ENCODE assay signal across 9 mouse cellular contexts in the genomic region with DNA sequence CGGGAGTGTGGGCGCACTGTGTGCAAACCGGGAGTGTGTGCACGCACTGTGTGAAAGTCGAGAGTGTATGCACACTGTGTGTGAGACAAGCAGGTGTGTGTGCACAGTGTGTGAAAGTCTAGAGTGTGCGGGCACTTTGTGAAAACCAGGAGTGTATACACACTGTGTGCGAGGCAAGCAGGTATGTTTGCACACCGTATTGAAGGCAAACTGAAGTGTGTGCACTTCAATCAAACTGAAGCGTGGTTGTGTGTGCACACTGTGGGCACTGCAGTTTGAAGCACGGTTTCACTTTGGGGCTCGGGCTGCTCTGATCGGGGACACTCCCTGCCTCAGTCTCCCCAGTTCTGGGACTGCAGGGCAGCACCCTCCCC. TPM values are rescaled to one million over a fixed set of nuclear protein-coding genes. Genes with fewer than 3 reads are reported as not detected.
DNase-seq lines count a peak whose midpoint lies in the region; ATAC-seq and TF ChIP-seq lines count a peak whose summit lies in the region.
"Had no signal": no experiment of that assay in that cellular context is flagged by ENCODE, and none has a peak within 500 bp of the region (broad histone marks: within the 10 kb centered on the region; RNA-seq: fewer than 3 reads in every experiment).

No protein-coding gene starts in this region.

- H3K9ac ChIP-seq in heart, embryonic 15.5 days, result 0 out of 2 replicates have a peak overlapping the region, but pooled peaks have one; percentile 32
- no peak overlapping the region for H3K9ac ChIP-seq in hindbrain, embryonic 11.5 days (ENCODE audit: low read depth, low read length)

- no peak for ATAC-seq in heart, embryonic 15.5 days (replicated peaks; ENCODE audit: insufficient number of reproducible peaks, insufficient read depth, low FRiP score, low read depth)
- no peak for ATAC-seq in G1E (ENCODE audit: extremely low read depth, insufficient number of reproducible peaks, low FRiP score, poor library complexity, severe bottlenecking)
- ATAC-seq in hindbrain, embryonic 11.5 days (ENCODE audit: low FRiP score), result no peak

- no peaks in the 10 kb centered on the region for H3K36me3 ChIP-seq in heart, embryonic 15.5 days
- H3K36me3 ChIP-seq in G1E (replicated peaks), result no peaks in the 10 kb centered on the region
- H3K36me3 ChIP-seq in hindbrain, embryonic 11.5 days (ENCODE audit: control insufficient read depth, insufficient read depth, low read length), result no peaks in the 10 kb centered on the region
- H3K36me3 ChIP-seq in midbrain, embryonic 10.5 days, result no peaks in the 10 kb centered on the region

- no peaks in the 10 kb centered on the region for H3K9me3 ChIP-seq in heart, embryonic 15.5 days (replicated peaks)
- peaks cover 63% of the 10 kb centered on the region for H3K9me3 ChIP-seq in G1E (replicated peaks)
- H3K9me3 ChIP-seq in hindbrain, embryonic 11.5 days (ENCODE audit: control insufficient read depth, low read length), result no peaks in the 10 kb centered on the region
- H3K9me3 ChIP-seq in midbrain, embryonic 10.5 days (replicated peaks), result no peaks in the 10 kb centered on the region

- intact Hi-C loops in heart, postnatal 36 days (cut with DNase I), result loop anchor here (2.0 kb wide), 1 partner anchor 30 kb away; no protein-coding TSS in a partner anchor

- H3K4me3 ChIP-seq in heart, embryonic 15.5 days, result peak overlapping the region; percentile 62
- peak overlapping the region; percentile 47; the same call in 1 of the 2 replicates for H3K4me3 ChIP-seq in G1E (ENCODE audit: low read depth, low read length)
- peak overlapping the region; percentile 63 for H3K4me3 ChIP-seq in hindbrain, embryonic 11.5 days (ENCODE audit: low read depth, low read length)
- peak overlapping the region; percentile 71 for H3K4me3 ChIP-seq in midbrain, embryonic 10.5 days

- no peak for TF ChIP-seq CTCF in G1E (IDR thresholded peaks at IDR 0.05; ENCODE audit: low read depth, low read length)

- WGBS in heart, embryonic 15.5 days, result 6% methylated on average over 12 of the region's 12 CpGs
- WGBS in hindbrain, embryonic 11.5 days, result 8% methylated on average over 12 of the region's 12 CpGs
- 7% methylated on average over 12 of the region's 12 CpGs for WGBS in midbrain, embryonic 10.5 days

- H3K4me2 ChIP-seq in heart, embryonic 15.5 days, result peak overlapping the region; percentile 97
- H3K4me2 ChIP-seq in hindbrain, embryonic 11.5 days (replicated peaks; ENCODE audit: low read depth, low read length), result peak overlapping the region; percentile 99

- no peak overlapping the region for H3K27ac ChIP-seq in heart, embryonic 15.5 days
- H3K27ac ChIP-seq in hindbrain, embryonic 11.5 days (ENCODE audit: low read depth, low read length), result no peak overlapping the region
- H3K27ac ChIP-seq in midbrain, embryonic 10.5 days (replicated peaks), result no peak overlapping the region

- peaks cover 51% of the 10 kb centered on the region for H3K4me1 ChIP-seq in heart, embryonic 15.5 days (replicated peaks)
- H3K4me1 ChIP-seq in G1E (ENCODE audit: insufficient read depth, low read depth, low read length), result no peaks in the 10 kb centered on the region; the same call in 1 of the 2 replicates
- H3K4me1 ChIP-seq in hindbrain, embryonic 11.5 days (replicated peaks; ENCODE audit: control insufficient read depth, insufficient read depth, low read length), result peaks cover 14% of the 10 kb centered on the region
- H3K4me1 ChIP-seq in midbrain, embryonic 10.5 days, result peaks cover 49% of the 10 kb centered on the region

- peaks cover 52% of the 10 kb centered on the region for H3K27me3 ChIP-seq in heart, embryonic 15.5 days
- H3K27me3 ChIP-seq in G1E (ENCODE audit: insufficient read depth, low read length), result no peaks in the 10 kb centered on the region; the same call in 1 of the 2 replicates
- H3K27me3 ChIP-seq in hindbrain, embryonic 11.5 days (ENCODE audit: control insufficient read depth, insufficient read depth, low read length), result peaks cover 48% of the 10 kb centered on the region
- peaks cover 76% of the 10 kb centered on the region for H3K27me3 ChIP-seq in midbrain, embryonic 10.5 days (ENCODE audit: low read depth, poor library complexity, severe bottlenecking)

- no peak for DNase-seq in heart, postnatal 36 days
- DNase-seq in G1E (ENCODE audit: low spot score), result no peak
- peak; percentile 35 for DNase-seq in hindbrain, embryonic 11.5 days (ENCODE audit: low spot score)
- no peak for DNase-seq in midbrain, embryonic 10.5 days (ENCODE audit: low spot score)
- DNase-seq in natural killer cell, adult 2 months (ENCODE audit: low spot score in 2 of 2), result no peak
- no peak for DNase-seq in testis, postnatal 14 days (ENCODE audit: low spot score)
- no peak for DNase-seq in urinary bladder, postnatal 4 days (ENCODE audit: low spot score in 2 of 2)

RNA-seq across cellular contexts. Expression of gene Tesc, which starts 1.5 kb away (rescaled TPM):
- polyA plus RNA-seq in heart, embryonic 15.5 days (2015; fragmentation: Nextera tagmentation; extraction: Ambion mirVana), result 10.1 and 11.0 TPM in 2 replicates
- total RNA-seq in heart, postnatal 36 days (2021), result 100 to 1,000 TPM; 218 to 224 TPM
- total RNA-seq in G1E (2014; fragmentation: Nextera tagmentation) (not detected in 2 replicates), G1E (2017) (not detected in 2 replicates)
- 0.20 TPM in 1 of 2 replicates, not detected in the other for polyA plus RNA-seq in G1E (2012)
- 0.63 and 1.4 TPM in 2 replicates for polyA plus RNA-seq in hindbrain, embryonic 11.5 days (2014; fragmentation: Nextera tagmentation; extraction: Ambion mirVana)
- polyA plus RNA-seq in midbrain, embryonic 10.5 days (2016; fragmentation: Nextera tagmentation; extraction: Ambion mirVana), result 0.82 and 0.90 TPM in 2 replicates
- total RNA-seq: MEL had no signal

RNA-seq across cellular contexts. Expression of gene Fbxo21, which starts 52.5 kb away (rescaled TPM):
- polyA plus RNA-seq in heart, embryonic 15.5 days (2015; fragmentation: Nextera tagmentation; extraction: Ambion mirVana), result 44.8 and 54.8 TPM in 2 replicates
- 10 to 100 TPM; 35.8 to 42.6 TPM for total RNA-seq in heart, postnatal 36 days (2021)
- total RNA-seq in G1E (2014; fragmentation: Nextera tagmentation) (7.5 and 9.4 TPM in 2 replicates), G1E (2017) (10.5 and 11.4 TPM in 2 replicates)
- 6.8 and 7.5 TPM in 2 replicates for polyA plus RNA-seq in G1E (2012)
- polyA plus RNA-seq in hindbrain, embryonic 11.5 days (2014; fragmentation: Nextera tagmentation; extraction: Ambion mirVana), result 80.2 and 93.6 TPM in 2 replicates
- 105 and 118 TPM in 2 replicates for polyA plus RNA-seq in midbrain, embryonic 10.5 days (2016; fragmentation: Nextera tagmentation; extraction: Ambion mirVana)
